Mouse (Mus musculus): Measurements from ENCODE around the gene Nudt17. TPM values are rescaled to one million over a fixed set of nuclear protein-coding genes. Genes with fewer than 3 reads are reported as not detected.
"Not testable (repeated sequence)": the region's sequence is repeated elsewhere in the genome, so short reads cannot be mapped to it uniquely, and the experiment has no call there.

Gene Nudt17
- 14.4 and 16.3 TPM in 2 replicates for polyA plus RNA-seq (2014; fragmentation: Nextera tagmentation; extraction: Ambion mirVana)

GRCm38 (mm10) chr3:96707903-96708683 lies at the start of gene Nudt17:
Gene Nudt17 (minus strand): TSS chr3:96708562.
- Histone ChIP-seq H3K4me1 (ENCODE audit: control insufficient read depth, insufficient read depth, low read length) (no peaks in the 10 kb centered on the region), H3K27me3 (ENCODE audit: control insufficient read depth, insufficient read depth, low read length) (no peaks in the 10 kb centered on the region; the same call in 1 of the 2 replicates), H3K4me3 (ENCODE audit: low read depth, low read length) (peak within 1 kb of the TSS; percentile 38), H3K9ac (ENCODE audit: low read length) (peak within 1 kb of the TSS; percentile 75), H3K36me3 (ENCODE audit: control insufficient read depth, insufficient read depth, low read length) (peaks cover 16% of the 10 kb centered on the region; the same call in 1 of the 2 replicates), H3K9me3 (ENCODE audit: control insufficient read depth, low read length) (no peaks in the 10 kb centered on the region), H3K4me2 (peak within 1 kb of the TSS; percentile 71), H3K27ac (ENCODE audit: low read depth, low read length) (no peak within 1 kb of the TSS)
- DNase-seq (ENCODE audit: low spot score, missing footprints) (peak; percentile 99), ATAC-seq (ENCODE audit: low FRiP score) (peak; percentile 88)
- WGBS: 6% methylated on average over 42 of the region's 42 CpGs

- no peaks in the 10 kb centered on the region for H3K4me1 ChIP-seq (ENCODE audit: control insufficient read depth, insufficient read depth, low read length)
- no peak overlapping the region for H3K4me2 ChIP-seq
- no peaks in the 10 kb centered on the region for H3K27me3 ChIP-seq (ENCODE audit: control insufficient read depth, insufficient read depth, low read length)
- ATAC-seq (ENCODE audit: low FRiP score) (no peak), DNase-seq (ENCODE audit: low spot score, missing footprints) (no peak)
- no peak overlapping the region for H3K27ac ChIP-seq (ENCODE audit: low read depth, low read length)
- H3K4me3 ChIP-seq (ENCODE audit: low read depth, low read length): no peak overlapping the region
- 65% methylated on average over 7 of the region's 7 CpGs for WGBS
- no peak overlapping the region for H3K9ac ChIP-seq (ENCODE audit: low read length)
- H3K36me3 ChIP-seq (ENCODE audit: control insufficient read depth, insufficient read depth, low read length): no peaks in the 10 kb centered on the region
- H3K9me3 ChIP-seq (ENCODE audit: control insufficient read depth, low read length): no peaks in the 10 kb centered on the region
These were observed 49.3 kb upstream of the Nudt17 start for GRCm38 (mm10) chr3:96757691-96758090.

GRCm38 (mm10) chr3:96755935-96756334 lies 47.6 kb upstream of the Nudt17 start:
- Histone ChIP-seq H3K27ac (ENCODE audit: low read depth, low read length) (no peak overlapping the region), H3K36me3 (ENCODE audit: control insufficient read depth, insufficient read depth, low read length) (no peaks in the 10 kb centered on the region), H3K4me3 (ENCODE audit: low read depth, low read length) (no peak overlapping the region), H3K27me3 (ENCODE audit: control insufficient read depth, insufficient read depth, low read length) (no peaks in the 10 kb centered on the region), H3K4me1 (ENCODE audit: control insufficient read depth, insufficient read depth, low read length) (no peaks in the 10 kb centered on the region), H3K4me2 (no peak overlapping the region), H3K9me3 (ENCODE audit: control insufficient read depth, low read length) (no peaks in the 10 kb centered on the region), H3K9ac (ENCODE audit: low read length) (no peak overlapping the region)
- WGBS: 94% methylated on average over 1 of the region's 1 CpGs
- ATAC-seq (ENCODE audit: low FRiP score) (no peak), DNase-seq (ENCODE audit: low spot score, missing footprints) (no peak)

- WGBS: 86% methylated on average over 1 of the region's 1 CpGs
- no peaks in the 10 kb centered on the region for H3K27me3 ChIP-seq (ENCODE audit: control insufficient read depth, insufficient read depth, low read length)
- H3K27ac ChIP-seq (ENCODE audit: low read depth, low read length): no peak overlapping the region
- no peak for DNase-seq (ENCODE audit: low spot score, missing footprints)
- no peak overlapping the region for H3K4me3 ChIP-seq (ENCODE audit: low read depth, low read length)
- no peak for ATAC-seq (ENCODE audit: low FRiP score)
- no peak overlapping the region for H3K4me2 ChIP-seq
- H3K9ac ChIP-seq (ENCODE audit: low read length): no peak overlapping the region
- no peaks in the 10 kb centered on the region for H3K36me3 ChIP-seq (ENCODE audit: control insufficient read depth, insufficient read depth, low read length)
- H3K9me3 ChIP-seq (ENCODE audit: control insufficient read depth, low read length): no peaks in the 10 kb centered on the region
- H3K4me1 ChIP-seq (ENCODE audit: control insufficient read depth, insufficient read depth, low read length): no peaks in the 10 kb centered on the region
These were observed 38.5 kb upstream of the Nudt17 start for GRCm38 (mm10) chr3:96746829-96747228.

GRCm38 (mm10) chr3:96744348-96744747 lies 36.0 kb upstream of the Nudt17 start:
- Histone ChIP-seq H3K4me2 (no peak overlapping the region), H3K27me3 (ENCODE audit: control insufficient read depth, insufficient read depth, low read length) (no peaks in the 10 kb centered on the region), H3K4me1 (ENCODE audit: control insufficient read depth, insufficient read depth, low read length) (no peaks in the 10 kb centered on the region), H3K4me3 (ENCODE audit: low read depth, low read length) (no peak overlapping the region), H3K27ac (ENCODE audit: low read depth, low read length) (no peak overlapping the region), H3K9me3 (ENCODE audit: control insufficient read depth, low read length) (no peaks in the 10 kb centered on the region), H3K9ac (ENCODE audit: low read length) (no peak overlapping the region), H3K36me3 (ENCODE audit: control insufficient read depth, insufficient read depth, low read length) (no peaks in the 10 kb centered on the region)
- ATAC-seq (ENCODE audit: low FRiP score): no peak
- WGBS: 99% methylated on average over 3 of the region's 3 CpGs
- DNase-seq (ENCODE audit: low spot score, missing footprints): no peak

GRCm38 (mm10) chr3:96740279-96740678 lies 31.9 kb upstream of the Nudt17 start:
- ATAC-seq (ENCODE audit: low FRiP score); H3K9ac ChIP-seq (ENCODE audit: low read length); H3K36me3 ChIP-seq (ENCODE audit: control insufficient read depth, insufficient read depth, low read length); H3K27me3 ChIP-seq (ENCODE audit: control insufficient read depth, insufficient read depth, low read length); H3K4me2 ChIP-seq; H3K9me3 ChIP-seq (ENCODE audit: control insufficient read depth, low read length); DNase-seq (ENCODE audit: low spot score, missing footprints); H3K27ac ChIP-seq (ENCODE audit: low read depth, low read length); H3K4me1 ChIP-seq (ENCODE audit: control insufficient read depth, insufficient read depth, low read length); H3K4me3 ChIP-seq (ENCODE audit: low read depth, low read length): not testable (repeated sequence)

GRCm38 (mm10) chr3:96737995-96738394 lies 29.6 kb upstream of the Nudt17 start:
- Histone ChIP-seq H3K4me3 (ENCODE audit: low read depth, low read length) (no peak overlapping the region), H3K9ac (ENCODE audit: low read length) (no peak overlapping the region), H3K27me3 (ENCODE audit: control insufficient read depth, insufficient read depth, low read length) (no peaks in the 10 kb centered on the region), H3K4me1 (ENCODE audit: control insufficient read depth, insufficient read depth, low read length) (no peaks in the 10 kb centered on the region), H3K36me3 (ENCODE audit: control insufficient read depth, insufficient read depth, low read length) (no peaks in the 10 kb centered on the region), H3K4me2 (no peak overlapping the region), H3K27ac (ENCODE audit: low read depth, low read length) (no peak overlapping the region), H3K9me3 (ENCODE audit: control insufficient read depth, low read length) (no peaks in the 10 kb centered on the region)
- WGBS: 83% methylated on average over 1 of the region's 1 CpGs
- ATAC-seq (ENCODE audit: low FRiP score) (no peak), DNase-seq (ENCODE audit: low spot score, missing footprints) (no peak)

GRCm38 (mm10) chr3:96737013-96737740 lies 28.8 kb upstream of the Nudt17 start:
- Histone ChIP-seq H3K9me3 (ENCODE audit: control insufficient read depth, low read length) (no peaks in the 10 kb centered on the region), H3K4me1 (ENCODE audit: control insufficient read depth, insufficient read depth, low read length) (no peaks in the 10 kb centered on the region), H3K9ac (ENCODE audit: low read length) (no peak overlapping the region), H3K27me3 (ENCODE audit: control insufficient read depth, insufficient read depth, low read length) (no peaks in the 10 kb centered on the region), H3K4me2 (no peak overlapping the region), H3K27ac (ENCODE audit: low read depth, low read length) (no peak overlapping the region), H3K4me3 (ENCODE audit: low read depth, low read length) (no peak overlapping the region), H3K36me3 (ENCODE audit: control insufficient read depth, insufficient read depth, low read length) (no peaks in the 10 kb centered on the region)
- WGBS: 62% methylated on average over 1 of the region's 1 CpGs
- no peak for DNase-seq (ENCODE audit: low spot score, missing footprints)
- no peak for ATAC-seq (ENCODE audit: low FRiP score)

- Histone ChIP-seq H3K27me3 (ENCODE audit: control insufficient read depth, insufficient read depth, low read length) (no peaks in the 10 kb centered on the region), H3K9ac (ENCODE audit: low read length) (no peak overlapping the region), H3K4me2 (no peak overlapping the region), H3K27ac (ENCODE audit: low read depth, low read length) (no peak overlapping the region), H3K4me3 (ENCODE audit: low read depth, low read length) (no peak overlapping the region), H3K36me3 (ENCODE audit: control insufficient read depth, insufficient read depth, low read length) (no peaks in the 10 kb centered on the region), H3K4me1 (ENCODE audit: control insufficient read depth, insufficient read depth, low read length) (no peaks in the 10 kb centered on the region), H3K9me3 (ENCODE audit: control insufficient read depth, low read length) (no peaks in the 10 kb centered on the region)
- DNase-seq (ENCODE audit: low spot score, missing footprints) (no peak), ATAC-seq (ENCODE audit: low FRiP score) (no peak)
- 93% methylated on average over 2 of the region's 2 CpGs for WGBS
These were observed 26.8 kb upstream of the Nudt17 start for GRCm38 (mm10) chr3:96735200-96735599.

Measured in midbrain, embryonic 11.5 days (tissue).